Mouse (Mus musculus) megakaryocyte, embryonic 14.5 days (primary cell): Measurements from ENCODE around the gene Gtpbp10. TPM values are rescaled to one million over a fixed set of nuclear protein-coding genes. Genes with fewer than 3 reads are reported as not detected.

Experiments used
- H3K27me3 ChIP-seq: replicated peaks from 2 replicates; pipeline ENCODE3; 2012; ENCODE audit warnings: inconsistent platforms
- H3K36me3 ChIP-seq: replicated peaks from 2 replicates; pipeline ENCODE3; 2012; ENCODE audit warnings: low read length, inconsistent platforms, mixed read lengths
- H3K4me1 ChIP-seq: 2 replicates; pipeline ENCODE4 v1.6.1; 2012; ENCODE audit warnings: inconsistent platforms
- H3K4me3 ChIP-seq: replicated peaks from 2 replicates; pipeline ENCODE3; 2012; ENCODE audit warnings: moderate library complexity, mild to moderate bottlenecking, inconsistent platforms
- H3K9me3 ChIP-seq: 2 replicates; pipeline ENCODE4 v1.6.1; 2012; ENCODE audit warnings: inconsistent platforms
- FLI1 ChIP-seq: IDR thresholded peaks from 2 replicates; pipeline ENCODE4 v1.6.1; 2012; ENCODE audit warnings: low read length, inconsistent platforms, mixed read lengths
- GATA1 ChIP-seq: IDR thresholded peaks from 3 replicates; pipeline ENCODE4 v1.6.1; 2012; ENCODE audit warnings: mixed read lengths, low read length, inconsistent platforms, borderline replicate concordance
- polyA plus RNA-seq: library from polyadenylated mRNA; stranded (reverse); fragments of >175 nt; gene quantifications from 2 replicates; pipeline ENCODE4 v1.2.3, GENCODE M21; 2012; ENCODE audit warnings: low replicate concordance; ENCODE audit not compliant: insufficient read depth

Gene Gtpbp10
- 1.5 TPM in 1 of 2 replicates, not detected in the other for polyA plus RNA-seq

GRCm38 (mm10) chr5:5559079-5559740 is at the start of gene Gtpbp10:
TSS of gene Gtpbp10 (minus strand) at chr5:5559538.
- Histone ChIP-seq H3K9me3 (no peaks in the 10 kb centered on the region), H3K36me3 (peaks cover 13% of the 10 kb centered on the region), H3K4me3 (peak within 1 kb of the TSS; percentile 96), H3K27me3 (no peaks in the 10 kb centered on the region), H3K4me1 (peaks cover 35% of the 10 kb centered on the region)
- TF ChIP-seq GATA1 = no peak
- no peak for TF ChIP-seq FLI1

GRCm38 (mm10) chr5:5587686-5588085 is 28.3 kb upstream of the Gtpbp10 start:
- Histone ChIP-seq H3K9me3 (peaks cover 3% of the 10 kb centered on the region; the same call in 1 of the 2 replicates), H3K27me3 (no peaks in the 10 kb centered on the region), H3K4me3 (no peak overlapping the region), H3K4me1 (no peaks in the 10 kb centered on the region), H3K36me3 (no peaks in the 10 kb centered on the region)
- TF ChIP-seq FLI1 (no peak), GATA1 (no peak)

- TF ChIP-seq GATA1 = no peak
- no peak for TF ChIP-seq FLI1
- no peaks in the 10 kb centered on the region for H3K9me3 ChIP-seq
- H3K4me3 ChIP-seq = peak within 1 kb of the TSS; percentile 92
- no peaks in the 10 kb centered on the region for H3K36me3 ChIP-seq
- peaks cover 5% of the 10 kb centered on the region for H3K27me3 ChIP-seq
- H3K4me1 ChIP-seq = peaks cover 14% of the 10 kb centered on the region; the same call in 1 of the 2 replicates
Measured at GRCm38 (mm10) chr5:5573749-5574317, 14.5 kb upstream of the Gtpbp10 start, which contains the start of gene Gm8773. TSS of gene Gm8773 (plus strand) at chr5:5573799.

GRCm38 (mm10) chr5:5562435-5562834 is 3.1 kb upstream of the Gtpbp10 start:
- TF ChIP-seq FLI1 (no peak), GATA1 (no peak)
- peak overlapping the region; percentile 28 for H3K4me3 ChIP-seq
- H3K4me1 ChIP-seq = peaks cover 34% of the 10 kb centered on the region
- no peaks in the 10 kb centered on the region for H3K9me3 ChIP-seq
- H3K36me3 ChIP-seq = no peaks in the 10 kb centered on the region
- H3K27me3 ChIP-seq = peaks cover 2% of the 10 kb centered on the region

GRCm38 (mm10) chr5:5561041-5561706 is 1.8 kb upstream of the Gtpbp10 start:
- no peaks in the 10 kb centered on the region for H3K9me3 ChIP-seq
- peaks cover 2% of the 10 kb centered on the region for H3K27me3 ChIP-seq
- peaks cover 35% of the 10 kb centered on the region for H3K4me1 ChIP-seq
- H3K36me3 ChIP-seq = no peaks in the 10 kb centered on the region
- no peak overlapping the region for H3K4me3 ChIP-seq
- TF ChIP-seq FLI1 = no peak
- no peak for TF ChIP-seq GATA1

- Histone ChIP-seq H3K9me3 (no peaks in the 10 kb centered on the region), H3K4me1 (peaks cover 35% of the 10 kb centered on the region), H3K36me3 (peaks cover 7% of the 10 kb centered on the region), H3K4me3 (peak overlapping the region; percentile 96), H3K27me3 (no peaks in the 10 kb centered on the region)
- TF ChIP-seq GATA1 (no peak), FLI1 (no peak)
Measured at GRCm38 (mm10) chr5:5559798-5560197, 460 bp upstream of the Gtpbp10 start.

GRCm38 (mm10) chr5:5551110-5551509 is 8.2 kb downstream of the Gtpbp10 start:
- Histone ChIP-seq H3K27me3 (no peaks in the 10 kb centered on the region), H3K36me3 (peaks cover 78% of the 10 kb centered on the region)
- TF ChIP-seq GATA1 (no peak), FLI1 (no peak)

GRCm38 (mm10) chr5:5540385-5540784 is 19.0 kb downstream of the Gtpbp10 start:
- no peaks in the 10 kb centered on the region for H3K9me3 ChIP-seq
- H3K27me3 ChIP-seq = no peaks in the 10 kb centered on the region
- H3K36me3 ChIP-seq = peaks cover 64% of the 10 kb centered on the region
- no peak overlapping the region for H3K4me3 ChIP-seq
- H3K4me1 ChIP-seq = peaks cover 3% of the 10 kb centered on the region; the same call in 1 of the 2 replicates
- TF ChIP-seq GATA1 (no peak), FLI1 (no peak)

More at GRCm38 (mm10) chr5:5551110-5551509, 8.2 kb downstream of the Gtpbp10 start:
- no peaks in the 10 kb centered on the region for H3K9me3 ChIP-seq
- no peak overlapping the region for H3K4me3 ChIP-seq
- H3K4me1 ChIP-seq = no peaks in the 10 kb centered on the region

GRCm38 (mm10) chr5:5539771-5540170 is 19.6 kb downstream of the Gtpbp10 start:
- Histone ChIP-seq H3K36me3 (peaks cover 63% of the 10 kb centered on the region), H3K4me1 (peaks cover 3% of the 10 kb centered on the region; the same call in 1 of the 2 replicates), H3K9me3 (no peaks in the 10 kb centered on the region), H3K4me3 (no peak overlapping the region), H3K27me3 (no peaks in the 10 kb centered on the region)
- TF ChIP-seq GATA1 (no peak), FLI1 (no peak)
